Mouse (Mus musculus) thymus, adult 2 months (tissue): ENCODE results near the gene Slc35b3. TPM values are rescaled to one million over a fixed set of nuclear protein-coding genes. Genes with fewer than 3 reads are reported as not detected.

Experiments used
- DNase-seq: peaks from one replicate; pipeline ENCODE4 v3.0.0; 2021
- H3K27ac ChIP-seq: fragments of 200-500 bp; 2 replicates; pipeline ENCODE4 v1.5.1; 2012; ENCODE audit warnings: low read length, control low read depth; ENCODE audit not compliant: control insufficient read depth, insufficient read depth
- H3K27me3 ChIP-seq: fragments of 200-500 bp; 2 replicates; pipeline ENCODE4 v1.6.1; 2012; ENCODE audit warnings: mild to moderate bottlenecking, low read length, moderate library complexity, mixed read lengths; ENCODE audit not compliant: control insufficient read depth, insufficient read depth
- H3K36me3 ChIP-seq: fragments of 200-500 bp; 2 replicates; pipeline ENCODE4 v1.6.1; 2012; ENCODE audit warnings: mild to moderate bottlenecking, low read length, moderate library complexity; ENCODE audit not compliant: control insufficient read depth, insufficient read depth
- H3K4me1 ChIP-seq: fragments of 200-500 bp; replicated peaks from 2 replicates; pipeline ENCODE4 v1.6.1; 2012; ENCODE audit warnings: low read length; ENCODE audit not compliant: control insufficient read depth, insufficient read depth
- H3K4me3 ChIP-seq: fragments of 200-500 bp; 2 replicates; pipeline ENCODE4 v1.5.1; 2012; ENCODE audit warnings: mild to moderate bottlenecking, low read length, control low read depth, moderate library complexity; ENCODE audit not compliant: control insufficient read depth, insufficient read depth
- CTCF ChIP-seq: fragments of 200-500 bp; IDR thresholded peaks from 2 replicates; pipeline ENCODE4 v1.5.1; 2012; ENCODE audit warnings: mild to moderate bottlenecking, control low read depth, low read length, moderate library complexity, borderline replicate concordance; ENCODE audit not compliant: control insufficient read depth, poor library complexity, insufficient read depth; ENCODE audit errors: extremely low read depth
- POLR2A ChIP-seq: fragments of 200-500 bp; IDR thresholded peaks from 2 replicates; pipeline ENCODE4 v1.6.1; 2012; ENCODE audit warnings: mild to moderate bottlenecking, low read length, control low read depth, moderate library complexity; ENCODE audit not compliant: control insufficient read depth, poor library complexity, insufficient read depth; ENCODE audit errors: extremely low read depth
- WGBS: fragments of 180-500 bp; shearing (Covaris S2); methylation state at CpG from one replicate; pipeline ENCODE4 v1.1.7; 2018; 5-methylcytosine and 5-hydroxymethylcytosine counted together
- polyA plus RNA-seq: library from polyadenylated mRNA; depleted of rRNA; stranded (reverse); fragments of >200 nt; gene quantifications from 2 replicates; pipeline ENCODE4 v1.2.3, GENCODE M21; 2012; rRNA removed

The Slc35b3 gene
- polyA plus RNA-seq = 28.9 and 33.6 TPM in 2 replicates

- no peaks in the 10 kb centered on the region for H3K36me3 ChIP-seq
- H3K27me3 ChIP-seq = no peaks in the 10 kb centered on the region
- peak; percentile 86 for DNase-seq
- H3K4me1 ChIP-seq = peaks cover 3% of the 10 kb centered on the region
- peak within 1 kb of the TSS; percentile 51 for H3K27ac ChIP-seq
- H3K4me3 ChIP-seq = peak within 1 kb of the TSS; percentile 74
- TF ChIP-seq CTCF = peak; percentile 37; the same call in 1 of the 2 replicates
- TF ChIP-seq POLR2A = peak; percentile 88
- WGBS = 1% methylated on average over 67 of the region's 67 CpGs
Observed at GRCm38 (mm10) chr13:38960063-38961050, at the start of gene Slc35b3. Gene Slc35b3 (minus strand): TSS chr13:38960875.

GRCm38 (mm10) chr13:39010280-39010679 is 49.6 kb upstream of the Slc35b3 start:
- WGBS = 80% methylated on average over 4 of the region's 4 CpGs
- Histone ChIP-seq H3K27me3 (no peaks in the 10 kb centered on the region), H3K4me1 (no peaks in the 10 kb centered on the region), H3K4me3 (no peak overlapping the region), H3K36me3 (no peaks in the 10 kb centered on the region), H3K27ac (no peak overlapping the region)
- DNase-seq = no peak
- no peak for TF ChIP-seq CTCF
- no peak for TF ChIP-seq POLR2A

- no peak for DNase-seq
- Histone ChIP-seq H3K4me1 (no peaks in the 10 kb centered on the region), H3K27ac (no peak overlapping the region), H3K27me3 (no peaks in the 10 kb centered on the region), H3K4me3 (no peak overlapping the region), H3K36me3 (no peaks in the 10 kb centered on the region)
- TF ChIP-seq CTCF (no peak), POLR2A (no peak)
Observed at GRCm38 (mm10) chr13:39003101-39003762, 42.6 kb upstream of the Slc35b3 start.

GRCm38 (mm10) chr13:39002424-39002823 is 41.7 kb upstream of the Slc35b3 start:
- 94% methylated on average over 1 of the region's 1 CpGs for WGBS
- Histone ChIP-seq H3K36me3 (no peaks in the 10 kb centered on the region), H3K27ac (no peak overlapping the region), H3K4me1 (no peaks in the 10 kb centered on the region), H3K27me3 (no peaks in the 10 kb centered on the region), H3K4me3 (no peak overlapping the region)
- no peak for DNase-seq
- TF ChIP-seq POLR2A (no peak), CTCF (no peak)

- Histone ChIP-seq H3K4me3 (no peak overlapping the region), H3K4me1 (no peaks in the 10 kb centered on the region), H3K36me3 (no peaks in the 10 kb centered on the region), H3K27ac (no peak overlapping the region), H3K27me3 (no peaks in the 10 kb centered on the region)
- no peak for DNase-seq
- no peak for TF ChIP-seq CTCF
- no peak for TF ChIP-seq POLR2A
- WGBS = 85% methylated on average over 11 of the region's 11 CpGs
Observed at GRCm38 (mm10) chr13:39001434-39001833, 40.8 kb upstream of the Slc35b3 start.

GRCm38 (mm10) chr13:38998958-38999357 is 38.3 kb upstream of the Slc35b3 start:
- H3K4me1 ChIP-seq = no peaks in the 10 kb centered on the region
- DNase-seq = no peak
- no peaks in the 10 kb centered on the region for H3K27me3 ChIP-seq
- H3K36me3 ChIP-seq = no peaks in the 10 kb centered on the region
- TF ChIP-seq POLR2A = no peak
- TF ChIP-seq CTCF = no peak
- 94% methylated on average over 9 of the region's 9 CpGs for WGBS
- no peak overlapping the region for H3K4me3 ChIP-seq
- H3K27ac ChIP-seq = no peak overlapping the region
